Mouse (Mus musculus) thymus, adult 18-20 months (tissue): ENCODE data around the gene Cpsf6.
"Not testable (repeated sequence)": the region's sequence is repeated elsewhere in the genome, so short reads cannot be mapped to it uniquely, and the experiment has no call there.

Source experiments
- DNase-seq, 2 experiments: peaks; one replicate each; pipeline ENCODE4 v3.0.0; 2022; ENCODE audit warnings: mixed read lengths in 2 of 2

Cpsf6 gene

GRCm38 (mm10) chr10:117399839-117400238, 20.0 kb upstream of the Cpsf6 start:
- no peak for DNase-seq

- DNase-seq: no peak
These were observed 19.4 kb upstream of the Cpsf6 start for GRCm38 (mm10) chr10:117399196-117399595.

- peak in 1 of 2 experiments; percentile 12 for DNase-seq
These were observed 18.4 kb upstream of the Cpsf6 start for GRCm38 (mm10) chr10:117398044-117398780.

- no peak for DNase-seq
These were observed 17.4 kb upstream of the Cpsf6 start for GRCm38 (mm10) chr10:117397106-117397625.

GRCm38 (mm10) chr10:117396386-117397048, 16.7 kb upstream of the Cpsf6 start:
- no peak for DNase-seq

- DNase-seq: no peak
These were observed 16.0 kb upstream of the Cpsf6 start for GRCm38 (mm10) chr10:117395801-117396200.

GRCm38 (mm10) chr10:117394738-117395550, 15.1 kb upstream of the Cpsf6 start:
- DNase-seq: no peak

- DNase-seq: no peak
These were observed 14.1 kb upstream of the Cpsf6 start for GRCm38 (mm10) chr10:117393891-117394395.

GRCm38 (mm10) chr10:117393196-117393890, 13.5 kb upstream of the Cpsf6 start:
- peak; percentile 25 to 51 for DNase-seq

GRCm38 (mm10) chr10:117392832-117393195, 13.0 kb upstream of the Cpsf6 start:
- no peak for DNase-seq

GRCm38 (mm10) chr10:117392397-117392796, 12.6 kb upstream of the Cpsf6 start:
- not testable (repeated sequence) for DNase-seq

GRCm38 (mm10) chr10:117391801-117392200, 12.0 kb upstream of the Cpsf6 start:
- no peak for DNase-seq

- DNase-seq: no peak
These were observed 11.2 kb upstream of the Cpsf6 start for GRCm38 (mm10) chr10:117391057-117391456.

- DNase-seq: no peak
These were observed 10.4 kb upstream of the Cpsf6 start for GRCm38 (mm10) chr10:117389904-117390875.

- DNase-seq: no peak
These were observed 9.5 kb upstream of the Cpsf6 start for GRCm38 (mm10) chr10:117389371-117389740.

- no peak for DNase-seq
These were observed 9.0 kb upstream of the Cpsf6 start for GRCm38 (mm10) chr10:117388637-117389370.

- DNase-seq: not testable (repeated sequence)
These were observed 8.3 kb upstream of the Cpsf6 start for GRCm38 (mm10) chr10:117387961-117388636.

GRCm38 (mm10) chr10:117386981-117387380, 7.2 kb upstream of the Cpsf6 start:
- no peak for DNase-seq

GRCm38 (mm10) chr10:117386261-117386660, 6.4 kb upstream of the Cpsf6 start:
- DNase-seq: no peak

- DNase-seq: no peak
These were observed 5.6 kb upstream of the Cpsf6 start for GRCm38 (mm10) chr10:117385431-117385830.
